8 mouse cellular contexts compared by ENCODE assay signal in the genomic region with DNA sequence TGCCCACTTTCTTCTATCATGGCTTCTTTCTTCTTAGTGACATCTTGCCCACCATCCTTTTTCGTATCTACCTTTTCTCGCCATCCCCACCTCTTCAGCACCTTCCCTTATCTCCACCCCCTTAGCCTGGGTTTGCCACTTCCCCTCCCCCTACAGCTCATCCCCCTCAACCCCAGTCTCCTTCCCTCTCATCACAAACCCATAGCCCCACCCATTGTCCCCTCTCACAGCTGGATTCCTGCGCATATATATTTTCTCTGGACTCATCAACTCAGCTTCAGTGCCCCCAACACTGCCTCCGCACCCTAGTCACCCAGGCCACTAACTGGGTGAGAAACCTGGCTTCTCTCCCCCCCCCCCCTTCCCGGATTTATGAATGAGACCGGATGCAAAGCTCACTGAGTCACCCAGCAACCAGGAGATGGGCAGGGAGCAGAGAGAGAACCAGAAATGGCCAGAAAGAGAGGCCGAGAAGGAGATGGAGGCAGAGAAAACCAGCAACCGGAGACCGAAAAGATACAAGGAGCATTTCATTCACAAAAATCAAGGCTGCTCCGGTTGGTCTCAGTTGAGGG. TPM values are rescaled to one million over a fixed set of nuclear protein-coding genes. Genes with fewer than 3 reads are reported as not detected.
DNase-seq lines count a peak whose midpoint lies in the region; ATAC-seq lines count a peak whose summit lies in the region.

No protein-coding gene starts in this region.

- peak; percentile 17 for DNase-seq in embryo, embryonic 10.5 days (ENCODE audit: low spot score)
- DNase-seq in embryo, embryonic 10 days (ENCODE audit: low spot score): no peak
- peak; percentile 43 for DNase-seq in 416B (ENCODE audit: low read depth)
- peak; percentile 87 for DNase-seq in midbrain, embryonic 11.5 days (ENCODE audit: low spot score, missing footprints)
- DNase-seq in gastrocnemius, adult 8-10 months (ENCODE audit: low spot score in 2 of 2): no peak
- DNase-seq in spleen, adult 12 weeks (ENCODE audit: low spot score): no peak

- H3K27me3 ChIP-seq in forebrain, embryonic 13.5 days: peaks cover 41% of the 10 kb centered on the region
- peaks cover 26% of the 10 kb centered on the region for H3K27me3 ChIP-seq in midbrain, embryonic 11.5 days (ENCODE audit: control insufficient read depth, insufficient read depth, low read length)

- no peaks in the 10 kb centered on the region for H3K9me3 ChIP-seq in forebrain, embryonic 13.5 days (replicated peaks)
- H3K9me3 ChIP-seq in midbrain, embryonic 11.5 days (ENCODE audit: control insufficient read depth, low read length): no peaks in the 10 kb centered on the region

- peaks cover 49% of the 10 kb centered on the region for H3K4me1 ChIP-seq in forebrain, embryonic 13.5 days
- peaks cover 39% of the 10 kb centered on the region for H3K4me1 ChIP-seq in midbrain, embryonic 11.5 days (ENCODE audit: control insufficient read depth, insufficient read depth, low read length)

- peak overlapping the region; percentile 64 for H3K4me3 ChIP-seq in forebrain, embryonic 13.5 days
- peak overlapping the region; percentile 55 for H3K4me3 ChIP-seq in midbrain, embryonic 11.5 days (ENCODE audit: low read depth, low read length)

- no peak for ATAC-seq in forebrain, embryonic 13.5 days
- no peak for ATAC-seq in midbrain, embryonic 11.5 days (ENCODE audit: low FRiP score)
- no peak for ATAC-seq in monocyte, adult 5-6 weeks (replicated peaks; ENCODE audit: insufficient number of reproducible peaks, low FRiP score, low TSS enrichment, poor library complexity, severe bottlenecking)

- H3K4me2 ChIP-seq in forebrain, embryonic 13.5 days: peak overlapping the region; percentile 81
- H3K4me2 ChIP-seq in midbrain, embryonic 11.5 days: peak overlapping the region; percentile 83

- peak overlapping the region; percentile 75 for H3K9ac ChIP-seq in forebrain, embryonic 13.5 days
- H3K9ac ChIP-seq in midbrain, embryonic 11.5 days (ENCODE audit: low read length): peak overlapping the region; percentile 67

- peak overlapping the region; percentile 81; the same call in 1 of the 2 replicates for H3K27ac ChIP-seq in forebrain, embryonic 13.5 days
- peak overlapping the region; percentile 61; the same call in 1 of the 2 replicates for H3K27ac ChIP-seq in midbrain, embryonic 11.5 days (ENCODE audit: low read depth, low read length)

- 2% methylated on average over 10 of the region's 10 CpGs for WGBS in forebrain, embryonic 13.5 days
- WGBS in midbrain, embryonic 11.5 days: 2% methylated on average over 10 of the region's 10 CpGs

- H3K36me3 ChIP-seq in forebrain, embryonic 13.5 days (ENCODE audit: poor library complexity, severe bottlenecking): peaks cover 14% of the 10 kb centered on the region
- no peaks in the 10 kb centered on the region for H3K36me3 ChIP-seq in midbrain, embryonic 11.5 days (ENCODE audit: control insufficient read depth, insufficient read depth, low read length)

RNA-seq across cellular contexts. Expression of a gene that starts 1.8 kb away (rescaled TPM):
- polyA plus RNA-seq in forebrain, embryonic 13.5 days (2015; fragmentation: Nextera tagmentation; extraction: Ambion mirVana): 0.38 and 0.65 TPM in 2 replicates
- 0.60 and 0.63 TPM in 2 replicates for polyA plus RNA-seq in midbrain, embryonic 11.5 days (2014; fragmentation: Nextera tagmentation; extraction: Ambion mirVana)
- total RNA-seq in gastrocnemius, adult 8-10 months (2022): under 1 TPM in 3 of 4 experiments, not detected in 1; 0.21 to 0.25 (median 0.24) TPM
- 0.32 to 0.39 TPM in 2 of 3 replicates, not detected in the other for total RNA-seq in monocyte, adult 5-6 weeks (2017)

RNA-seq across cellular contexts. Expression of a gene that starts 2.0 kb away (rescaled TPM):
- 5.6 and 6.5 TPM in 2 replicates for polyA plus RNA-seq in forebrain, embryonic 13.5 days (2015; fragmentation: Nextera tagmentation; extraction: Ambion mirVana)
- 4.9 and 5.1 TPM in 2 replicates for polyA plus RNA-seq in midbrain, embryonic 11.5 days (2014; fragmentation: Nextera tagmentation; extraction: Ambion mirVana)
- 1 to 10 TPM; 1.6 to 3.6 (median 2.6) TPM for total RNA-seq in gastrocnemius, adult 8-10 months (2022)
- total RNA-seq in monocyte, adult 5-6 weeks (2017): 0.78 to 0.95 TPM in 2 of 3 replicates, not detected in the other

RNA-seq across cellular contexts. Expression of a gene that starts 12.2 kb away (rescaled TPM):
- polyA plus RNA-seq in forebrain, embryonic 13.5 days (2015; fragmentation: Nextera tagmentation; extraction: Ambion mirVana): 14.1 and 15.9 TPM in 2 replicates
- polyA plus RNA-seq in midbrain, embryonic 11.5 days (2014; fragmentation: Nextera tagmentation; extraction: Ambion mirVana): 13.6 and 14.8 TPM in 2 replicates
- total RNA-seq in gastrocnemius, adult 8-10 months (2022): 10 to 100 TPM in 3 of 4 experiments, 1 to 10 TPM in 1; 9.9 to 11.0 (median 10.5) TPM
- total RNA-seq in monocyte, adult 5-6 weeks (2017): 28.7 to 32.4 TPM (median 29.1 TPM) in 3 replicates

RNA-seq across cellular contexts. Expression of a gene that starts 12.3 kb away (rescaled TPM):
- 292 and 296 TPM in 2 replicates for polyA plus RNA-seq in forebrain, embryonic 13.5 days (2015; fragmentation: Nextera tagmentation; extraction: Ambion mirVana)
- polyA plus RNA-seq in midbrain, embryonic 11.5 days (2014; fragmentation: Nextera tagmentation; extraction: Ambion mirVana): 322 and 332 TPM in 2 replicates
- total RNA-seq in gastrocnemius, adult 8-10 months (2022): 100 to 1,000 TPM; 168 to 274 (median 229) TPM
- total RNA-seq in monocyte, adult 5-6 weeks (2017): 170 to 190 TPM (median 186 TPM) in 3 replicates

RNA-seq across cellular contexts. Expression of a gene that starts 33.6 kb away (rescaled TPM):
- polyA plus RNA-seq in forebrain, embryonic 13.5 days (2015; fragmentation: Nextera tagmentation; extraction: Ambion mirVana): 0.48 and 0.57 TPM in 2 replicates
- polyA plus RNA-seq in midbrain, embryonic 11.5 days (2014; fragmentation: Nextera tagmentation; extraction: Ambion mirVana): 0.28 and 0.48 TPM in 2 replicates
- total RNA-seq in gastrocnemius, adult 8-10 months (2022): under 1 TPM; 0.24 to 0.67 (median 0.37) TPM
- total RNA-seq in monocyte, adult 5-6 weeks (2017): 37.9 to 82.9 TPM (median 41.3 TPM) in 3 replicates

Comparison
In these comparisons a context has a peak if more than half of its experiments do, and no peak if none do; other contexts are left out.
1. DNase-seq: peak in embryo, embryonic 10.5 days (single experiment), 416B (single experiment) and midbrain, embryonic 11.5 days (single experiment); none in embryo, embryonic 10 days (single experiment), gastrocnemius, adult 8-10 months (0 of 2) and spleen, adult 12 weeks (single experiment).